Mouse (Mus musculus) layer of hippocampus, postnatal 10 days (tissue): Measurements from ENCODE around the gene Chmp2a. TPM values are rescaled to one million over a fixed set of nuclear protein-coding genes. Genes with fewer than 3 reads are reported as not detected.
A peak's percentile ranks its signal among the peaks of the same experiment; 100 is the strongest.
"Not testable (repeated sequence)": the region's sequence is repeated elsewhere in the genome, so short reads cannot be mapped to it uniquely, and the experiment has no call there.

Experiments used
- DNase-seq, 2 experiments: peaks; one replicate each; pipeline ENCODE4 v3.0.0; 2021; ENCODE audit warnings: low spot score in 2 of 2
- long read RNA-seq: library from polyadenylated mRNA; stranded (forward); transcript quantifications from one replicate; pipeline ENCODE4 v2.0.0, GENCODE M21; 2023
- total RNA-seq, 2 experiments: library from RNA; stranded (reverse); gene quantifications; 2 replicates each; pipeline ENCODE4 v1.2.3; 2021

Chmp2a gene
- 100 to 1,000 TPM; 133 to 151 TPM for total RNA-seq
- long read RNA-seq, transcript Chmp2a-201 (6 exons, 949 nt) = major isoform, 137 of 274 reads
- long read RNA-seq, transcript Chmp2a-203 (6 exons, 930 nt) = minor isoform, 34 of 274 reads
- long read RNA-seq, partial matches to known transcripts = 61 of 274 reads
- long read RNA-seq, other reads (novel, unspliced or antisense) = 34 of 274 reads

DNA sequence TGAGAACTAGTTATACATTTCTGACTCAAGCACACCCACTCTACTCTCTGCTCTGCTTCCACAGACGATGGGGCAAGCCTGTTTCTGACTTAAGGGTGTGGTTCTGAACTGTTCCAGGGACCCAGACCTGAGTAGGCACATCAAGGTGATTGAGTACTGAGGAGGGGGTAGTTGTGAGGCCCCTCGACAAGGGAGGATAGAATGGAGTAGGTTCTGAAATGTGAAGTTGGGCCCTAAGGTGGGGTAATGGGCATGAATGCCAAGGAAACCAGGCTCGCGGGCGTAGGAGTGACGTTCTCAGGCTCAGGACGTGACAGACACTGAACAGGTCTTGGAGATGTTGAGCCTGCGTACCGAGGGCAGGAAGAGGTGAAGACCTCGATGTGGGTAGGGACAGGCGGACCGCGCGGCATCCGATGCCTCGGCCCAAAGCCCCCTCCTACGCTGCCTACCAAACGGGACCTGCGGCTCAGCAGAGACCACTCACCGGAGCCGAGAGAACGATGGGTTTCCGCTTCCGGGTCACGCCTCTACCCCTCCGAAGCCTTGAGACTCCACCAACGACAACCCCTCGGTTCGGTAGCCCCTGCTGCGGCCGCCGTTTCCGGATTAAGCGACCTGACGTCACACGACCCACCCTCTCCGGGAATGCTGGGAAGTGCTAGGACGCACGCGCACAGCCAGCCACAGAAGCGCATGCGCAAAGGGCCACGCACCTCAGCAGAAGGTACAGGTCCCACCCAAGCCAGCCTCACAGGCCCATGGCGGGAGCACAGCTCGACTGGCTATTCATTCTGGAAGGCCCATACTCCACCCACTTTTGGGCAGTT lies at the start of gene Chmp2a:
Chmp2a (minus strand) TSS at position 660 of the 830 bp plus-strand sequence.
- DNase-seq = peak; percentile 98

GRCm38 (mm10) chr7:13072293-13072692 lies 37.7 kb upstream of the Chmp2a start:
- DNase-seq = no peak

- not testable (repeated sequence) for DNase-seq
Observed at GRCm38 (mm10) chr7:13063399-13063798, 28.8 kb upstream of the Chmp2a start.

DNA sequence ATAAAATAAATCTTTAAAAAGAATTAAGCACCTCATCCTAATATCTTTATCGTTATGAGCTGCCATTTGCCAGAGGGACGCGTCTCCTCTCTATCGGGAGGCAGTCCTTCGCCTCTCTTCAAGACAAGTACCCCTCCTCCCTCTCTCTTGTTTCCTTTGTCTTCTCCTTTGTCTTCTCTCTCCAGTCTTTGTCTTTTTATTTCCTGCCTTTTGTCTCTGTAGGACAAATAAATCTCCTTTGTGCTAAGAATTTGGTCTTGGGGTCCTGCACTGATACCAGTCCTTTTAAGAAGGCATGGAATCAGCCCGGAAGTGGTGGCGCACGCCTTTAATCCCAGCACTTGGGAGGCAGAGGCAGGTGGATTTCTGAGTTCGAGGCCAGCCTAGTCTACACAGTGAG lies 24.9 kb upstream of the Chmp2a start:
- no peak for DNase-seq

- DNase-seq = no peak
Observed at GRCm38 (mm10) chr7:13056913-13057700, 22.5 kb upstream of the Chmp2a start.

DNA sequence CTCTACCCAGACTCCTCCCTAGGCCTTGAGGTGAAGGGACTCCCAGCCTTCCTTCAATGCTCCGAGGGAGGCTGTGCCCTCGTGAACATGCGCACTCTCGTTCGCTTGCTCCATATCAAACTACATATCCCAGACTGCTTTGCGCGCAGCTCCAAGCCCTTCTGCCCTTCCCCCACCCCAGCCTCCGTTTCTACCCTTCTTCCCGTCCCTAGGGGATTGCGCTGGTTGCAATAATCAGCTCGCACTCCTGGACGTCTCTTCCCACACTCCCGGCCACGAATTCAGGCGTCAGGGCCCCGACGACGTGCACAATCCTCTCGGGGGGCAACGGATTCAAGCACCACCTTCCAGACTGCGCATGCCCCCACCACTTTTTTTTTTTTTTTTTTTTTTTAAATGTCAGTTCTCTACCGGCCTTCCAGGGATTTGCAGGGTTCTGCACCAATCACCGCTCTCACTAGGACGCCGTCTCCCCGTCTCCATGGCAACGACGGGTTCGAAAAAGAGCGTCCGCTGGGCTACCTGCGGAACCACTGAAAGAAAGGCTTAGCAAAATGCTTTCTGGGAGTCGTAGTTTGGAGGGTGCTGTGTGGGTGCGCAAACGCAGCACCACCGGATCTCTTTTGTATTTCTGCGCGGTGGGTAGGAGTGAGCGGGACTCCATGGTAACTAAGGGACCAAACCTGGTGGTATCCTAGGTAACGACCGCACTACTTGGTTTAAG lies 19.8 kb upstream of the Chmp2a start, which contains the start of gene Mzf1:
Mzf1 (minus strand) TSS at position 478 of the 724 bp plus-strand sequence.
- peak; percentile 92 to 94 for DNase-seq

GRCm38 (mm10) chr7:13053961-13054286 lies 19.3 kb upstream of the Chmp2a start:
- no peak for DNase-seq

DNA sequence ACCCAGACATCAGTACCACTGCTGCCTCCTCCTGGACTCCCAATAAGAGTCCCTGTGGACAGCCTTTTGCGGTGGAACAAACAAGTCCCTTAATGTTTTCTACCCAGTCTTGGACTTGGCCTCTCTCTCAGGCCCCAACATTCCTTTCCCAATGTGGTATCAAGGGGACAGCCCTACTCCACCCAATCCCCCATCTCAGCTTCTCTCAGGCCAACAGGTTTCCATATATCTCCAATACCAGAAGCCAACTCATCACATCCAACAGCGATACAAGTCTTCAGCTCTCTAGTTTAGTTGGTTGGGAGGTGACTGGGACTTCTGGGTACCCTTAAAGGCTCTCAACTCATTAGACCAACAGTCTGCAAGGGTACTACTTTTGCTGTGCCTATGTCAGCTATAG lies 18.9 kb upstream of the Chmp2a start:
- no peak for DNase-seq

DNA sequence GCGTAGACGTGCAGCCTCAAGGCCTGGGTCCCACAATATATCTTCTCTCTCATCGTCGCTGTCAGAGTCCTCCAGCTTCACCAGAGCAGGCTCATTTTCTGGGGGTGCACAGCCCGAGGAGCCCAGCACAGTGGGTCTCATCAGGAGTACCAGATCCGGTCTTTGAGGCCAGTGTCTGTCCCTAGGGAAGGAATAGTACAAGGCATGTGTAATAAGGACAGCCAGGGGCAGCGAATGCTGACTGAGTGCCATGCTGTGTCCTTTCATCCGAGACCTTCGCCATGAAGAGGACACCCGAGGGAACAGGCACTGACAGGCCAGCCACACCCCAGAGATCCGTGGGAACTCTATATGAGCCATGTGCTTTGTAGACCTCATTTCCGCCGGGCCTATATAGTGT lies 18.4 kb upstream of the Chmp2a start:
- no peak for DNase-seq

- DNase-seq = peak in 1 of 2 experiments; percentile 60
Observed at GRCm38 (mm10) chr7:13046084-13046483, 11.5 kb upstream of the Chmp2a start.

DNA sequence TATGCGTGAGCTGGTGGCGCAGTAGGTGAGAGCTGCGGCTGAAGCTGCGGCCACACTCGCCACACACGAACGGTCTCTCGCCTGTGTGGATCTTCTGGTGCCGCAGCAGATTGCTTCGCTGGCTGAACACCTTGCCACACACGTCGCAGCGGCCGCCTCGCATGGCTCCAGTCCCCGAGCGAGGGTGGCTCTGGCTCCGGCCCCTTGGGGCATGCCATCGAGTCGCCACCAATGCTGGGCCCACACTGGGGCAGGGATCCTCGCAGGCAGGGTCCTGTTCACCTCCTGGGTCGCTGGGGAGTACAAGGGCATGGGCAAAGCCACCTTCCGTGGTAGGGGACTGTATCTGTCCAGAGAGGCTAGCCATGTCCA lies 9.6 kb upstream of the Chmp2a start:
- no peak for DNase-seq

GRCm38 (mm10) chr7:13043445-13044253 lies 9.0 kb upstream of the Chmp2a start:
- peak; percentile 61 to 67 for DNase-seq

GRCm38 (mm10) chr7:13043120-13043444 lies 8.5 kb upstream of the Chmp2a start:
- no peak for DNase-seq

- DNase-seq = peak in 1 of 2 experiments; percentile 10
Observed at GRCm38 (mm10) chr7:13042511-13042910, 7.9 kb upstream of the Chmp2a start.

- DNase-seq = peak in 1 of 2 experiments; percentile 8
Observed at GRCm38 (mm10) chr7:13041256-13041655, 6.6 kb upstream of the Chmp2a start.

- DNase-seq = peak in 1 of 2 experiments; percentile 10
Observed at GRCm38 (mm10) chr7:13039181-13039580, 4.6 kb upstream of the Chmp2a start.

- DNase-seq = no peak
Observed at GRCm38 (mm10) chr7:13038621-13039169, 4.1 kb upstream of the Chmp2a start.

DNA sequence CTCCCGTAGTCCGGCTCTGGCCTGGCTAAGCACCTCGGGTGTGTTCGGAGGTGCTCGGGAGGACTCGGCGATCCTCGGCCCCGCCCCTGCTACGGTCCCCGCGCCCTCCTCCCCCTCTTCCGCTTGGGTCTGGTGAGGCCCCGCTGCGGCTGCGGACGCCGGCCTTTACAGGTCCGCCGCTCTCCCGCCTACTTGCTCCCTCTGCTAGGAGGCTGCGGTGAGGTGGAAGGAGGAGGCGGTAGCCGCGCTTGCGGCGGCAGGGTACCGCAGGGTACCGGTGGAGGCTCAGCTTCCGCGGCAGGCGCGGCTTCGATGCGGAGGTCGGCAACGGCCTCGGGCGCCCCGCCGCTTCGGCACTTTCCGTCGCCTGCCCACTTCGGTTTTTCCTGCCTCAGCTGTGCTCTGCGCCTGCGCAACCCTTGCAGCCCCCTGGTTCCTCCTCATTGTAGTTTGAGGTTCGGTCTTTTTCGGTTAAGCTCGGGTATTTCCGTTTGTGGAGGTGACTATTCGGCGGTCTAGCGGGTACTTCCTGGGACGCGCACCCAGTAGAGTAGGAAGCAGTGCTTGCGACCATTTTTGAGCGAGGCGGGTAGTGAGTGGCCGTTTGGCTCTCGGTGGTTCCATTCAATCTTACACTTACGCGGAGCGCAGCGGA lies 3.4 kb upstream of the Chmp2a start, which contains the start of gene Ube2m:
Ube2m (minus strand) TSS at position 375 of the 655 bp plus-strand sequence.
- peak; percentile 100 for DNase-seq

DNA sequence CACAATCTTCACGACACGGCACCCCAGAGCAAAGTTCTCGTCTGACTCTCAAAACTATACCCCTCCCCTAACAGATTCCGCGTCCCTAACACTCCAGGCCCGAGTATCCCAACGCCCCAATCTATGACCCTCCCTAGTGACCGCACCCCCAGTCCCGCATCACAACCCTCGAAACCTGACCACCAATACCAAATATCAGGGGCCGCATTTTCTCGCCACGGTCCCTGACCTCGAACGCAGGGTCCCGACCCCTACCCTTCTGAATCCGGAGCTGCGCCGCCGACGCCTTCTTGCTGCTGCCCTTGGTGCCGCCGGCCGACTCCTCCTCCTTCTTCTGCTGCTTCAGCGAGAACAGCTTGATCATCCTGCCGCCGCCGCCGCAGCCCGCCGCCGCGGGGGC lies 2.8 kb upstream of the Chmp2a start:
- DNase-seq = peak in 1 of 2 experiments; percentile 56

GRCm38 (mm10) chr7:13036806-13037205 lies 2.2 kb upstream of the Chmp2a start:
- no peak for DNase-seq
